Mouse (Mus musculus): ENCODE measurements around the gene Man2a2. TPM values are rescaled to one million over a fixed set of nuclear protein-coding genes. Genes with fewer than 3 reads are reported as not detected.
"Not testable (repeated sequence)": the region's sequence is repeated elsewhere in the genome, so short reads cannot be mapped to it uniquely, and the experiment has no call there.

Gene Man2a2
- total and polyA plus RNA-seq, 3 experiments = 12.5 to 46.3 (median 44.3) TPM

- not testable (repeated sequence) for H3K9me3 ChIP-seq (replicated peaks; ENCODE audit: low read length); H3K4me3 ChIP-seq (replicated peaks in 1 of 3; ENCODE audit: low read depth in 2 of 3, low read length in 2 of 3, poor library complexity in 1 of 3); DNase-seq (ENCODE audit: extremely low read depth); H3K4me2 ChIP-seq (ENCODE audit: insufficient read depth, low read depth, poor library complexity, severe bottlenecking); H3K9ac ChIP-seq (ENCODE audit: insufficient read depth, low read depth); H3K27ac ChIP-seq (ENCODE audit: insufficient read depth, low read depth); H3K27me3 ChIP-seq (replicated peaks)
- peaks cover 21% of the 10 kb centered on the region for H3K79me2 ChIP-seq (replicated peaks; ENCODE audit: control insufficient read depth, extremely low read depth, insufficient read depth, poor library complexity, severe bottlenecking)
- H3K36me3 ChIP-seq (replicated peaks in 1 of 2; ENCODE audit: control insufficient read depth in 1 of 2, insufficient read depth in 1 of 2, low read length in 1 of 2) = peaks cover 49 to 68% of the 10 kb centered on the region in 2 experiments
- dilution Hi-C loops (cut with MboI; ENCODE audit: extremely low pct_ligation_motif_present, extremely low pct_unique_long_range_greater_than_20kb, low sequenced_read_pairs) (loop anchor here (25.0 kb wide), 1 partner anchor 166 kb away; no protein-coding TSS in a partner anchor), in situ Hi-C loops (cut with MboI; ENCODE audit: low pct_ligation_motif_present, low pct_unique_long_range_greater_than_20kb, low sequenced_read_pairs) (loop anchor here (25.0 kb wide), 1 partner anchor 441 kb away; the partner anchor contains the start of gene Iqgap1)
- peak; percentile 21 for TF ChIP-seq RAD21 (IDR thresholded peaks at IDR 0.05; ENCODE audit: low read depth, low read length)
- TF ChIP-seq SMC3 (IDR thresholded peaks at IDR 0.05; ENCODE audit: low read depth, low read length) = peak; percentile 26
- TF ChIP-seq CTCF (conservative IDR thresholded peaks at IDR 0.05 in 1 of 2, IDR thresholded peaks at IDR 0.05 in 1 of 2; ENCODE audit: low read depth in 2 of 2, low read length in 2 of 2) = peak in 1 of 2 experiments; percentile 53; a peak in 2 of 4 replicates
- peaks cover 12 to 33% of the 10 kb centered on the region in 2 experiments for H3K4me1 ChIP-seq (ENCODE audit: control insufficient read depth in 1 of 2, insufficient read depth in 2 of 2)
Observed at GRCm38 (mm10) chr7:80396427-80396826, 25.3 kb upstream of the Man2a2 start.

- no peak for DNase-seq (ENCODE audit: extremely low read depth)
- no peak overlapping the region for H3K27ac ChIP-seq (ENCODE audit: insufficient read depth, low read depth)
- no peaks in the 10 kb centered on the region for H3K27me3 ChIP-seq (replicated peaks)
- H3K4me2 ChIP-seq (ENCODE audit: insufficient read depth, low read depth, poor library complexity, severe bottlenecking) = no peak overlapping the region
- peaks cover 65 to 85% of the 10 kb centered on the region in 2 experiments for H3K36me3 ChIP-seq (replicated peaks in 1 of 2; ENCODE audit: control insufficient read depth in 1 of 2, insufficient read depth in 1 of 2, low read length in 1 of 2)
- peaks cover 0 to 14% of the 10 kb centered on the region in 2 experiments; a peak in 2 of 4 replicates for H3K4me1 ChIP-seq (ENCODE audit: control insufficient read depth in 1 of 2, insufficient read depth in 2 of 2)
- H3K79me2 ChIP-seq (replicated peaks; ENCODE audit: control insufficient read depth, extremely low read depth, insufficient read depth, poor library complexity, severe bottlenecking) = peaks cover 3% of the 10 kb centered on the region
- TF ChIP-seq PAX5 (IDR thresholded peaks at IDR 0.05; ENCODE audit: low read length) (no peak), TCF12 (IDR thresholded peaks at IDR 0.05; ENCODE audit: low read depth, low read length) (no peak)
- dilution Hi-C loops (cut with MboI; ENCODE audit: extremely low pct_ligation_motif_present, extremely low pct_unique_long_range_greater_than_20kb, low sequenced_read_pairs) = loop anchor here (25.0 kb wide), 1 partner anchor 168 kb away; no protein-coding TSS in a partner anchor
- in situ Hi-C loops (cut with MboI; ENCODE audit: low pct_ligation_motif_present, low pct_unique_long_range_greater_than_20kb, low sequenced_read_pairs) = loop anchor here (25.0 kb wide), 1 partner anchor 443 kb away; the partner anchor contains the start of gene Iqgap1
- no peaks in the 10 kb centered on the region for H3K9me3 ChIP-seq (replicated peaks; ENCODE audit: low read length)
- H3K4me3 ChIP-seq (replicated peaks in 1 of 3; ENCODE audit: low read depth in 2 of 3, low read length in 2 of 3, poor library complexity in 1 of 3) = no peak overlapping the region
- H3K9ac ChIP-seq (ENCODE audit: insufficient read depth, low read depth) = no peak overlapping the region
Observed at GRCm38 (mm10) chr7:80394600-80394999, 23.4 kb upstream of the Man2a2 start.

- no peaks in the 10 kb centered on the region for H3K9me3 ChIP-seq (replicated peaks; ENCODE audit: low read length)
- DNase-seq (ENCODE audit: extremely low read depth) = no peak
- TF ChIP-seq ZKSCAN1 (IDR thresholded peaks at IDR 0.05; ENCODE audit: borderline replicate concordance, low read depth, low read length) = no peak
- no peak for TF ChIP-seq MYC (IDR thresholded peaks at IDR 0.05; ENCODE audit: low read depth, low read length)
- no peak for TF ChIP-seq USF2 (conservative IDR thresholded peaks at IDR 0.05; ENCODE audit: low read depth, low read length)
- TF ChIP-seq SIN3A (IDR thresholded peaks at IDR 0.05; ENCODE audit: low read length) = no peak
- TF ChIP-seq BHLHE40 (IDR thresholded peaks at IDR 0.05; ENCODE audit: low read depth, low read length) = no peak
- TF ChIP-seq KAT2A (IDR thresholded peaks at IDR 0.05; ENCODE audit: insufficient replicate concordance, low read length) = no peak
- no peak for TF ChIP-seq ZC3H11A (IDR thresholded peaks at IDR 0.05; ENCODE audit: low read depth, low read length)
- TF ChIP-seq USF1 (IDR thresholded peaks at IDR 0.05; ENCODE audit: low read depth, low read length) = no peak
- no peak for TF ChIP-seq POLR2AphosphoS2 (IDR thresholded peaks at IDR 0.05; ENCODE audit: low read depth, low read length)
- no peak for TF ChIP-seq JUN (IDR thresholded peaks at IDR 0.05; ENCODE audit: insufficient read depth, low read depth, low read length)
- TF ChIP-seq JUND (conservative IDR thresholded peaks at IDR 0.05; ENCODE audit: low read depth, low read length) = no peak
- no peak for TF ChIP-seq MAFK (IDR thresholded peaks at IDR 0.05; ENCODE audit: insufficient replicate concordance, low read length)
- no peak for TF ChIP-seq HCFC1 (IDR thresholded peaks at IDR 0.05; ENCODE audit: low read depth, low read length)
- no peak for TF ChIP-seq RCOR1 (conservative IDR thresholded peaks at IDR 0.05; ENCODE audit: low read depth, low read length)
- TF ChIP-seq MEF2A (IDR thresholded peaks at IDR 0.05; ENCODE audit: borderline replicate concordance, low read depth, low read length) = no peak
- dilution Hi-C loops (cut with MboI; ENCODE audit: extremely low pct_ligation_motif_present, extremely low pct_unique_long_range_greater_than_20kb, low sequenced_read_pairs) = loop anchor here (25.0 kb wide), 1 partner anchor 170 kb away; no protein-coding TSS in a partner anchor
- H3K4me3 ChIP-seq (replicated peaks in 1 of 3; ENCODE audit: low read depth in 2 of 3, low read length in 2 of 3, poor library complexity in 1 of 3) = no peak overlapping the region
- H3K9ac ChIP-seq (ENCODE audit: insufficient read depth, low read depth) = no peak overlapping the region
- H3K79me2 ChIP-seq (replicated peaks; ENCODE audit: control insufficient read depth, extremely low read depth, insufficient read depth, poor library complexity, severe bottlenecking) = no peaks in the 10 kb centered on the region
- no peak overlapping the region for H3K4me2 ChIP-seq (ENCODE audit: insufficient read depth, low read depth, poor library complexity, severe bottlenecking)
- H3K4me1 ChIP-seq (ENCODE audit: control insufficient read depth in 1 of 2, insufficient read depth in 2 of 2) = peaks cover 3 to 20% of the 10 kb centered on the region in 2 experiments; a peak in 2 of 4 replicates
- in situ Hi-C loops (cut with MboI; ENCODE audit: low pct_ligation_motif_present, low pct_unique_long_range_greater_than_20kb, low sequenced_read_pairs) = loop anchor here (25.0 kb wide), 1 partner anchor 445 kb away; the partner anchor contains the start of gene Iqgap1
- peaks cover 59 to 74% of the 10 kb centered on the region in 2 experiments for H3K36me3 ChIP-seq (replicated peaks in 1 of 2; ENCODE audit: control insufficient read depth in 1 of 2, insufficient read depth in 1 of 2, low read length in 1 of 2)
- no peaks in the 10 kb centered on the region for H3K27me3 ChIP-seq (replicated peaks)
- no peak overlapping the region for H3K27ac ChIP-seq (ENCODE audit: insufficient read depth, low read depth)
Observed at GRCm38 (mm10) chr7:80392119-80392518, 20.9 kb upstream of the Man2a2 start.
